Mouse (Mus musculus) bone marrow, adult 2 months (tissue): ENCODE measurements around the gene Tet3.

ENCODE experiments used
- CTCF ChIP-seq: fragments of 200-500 bp; IDR thresholded peaks from 2 replicates; pipeline ENCODE4 v1.5.1; 2011; ENCODE audit warnings: low read length, control low read depth; ENCODE audit not compliant: control insufficient read depth, insufficient read depth
- POLR2A ChIP-seq: fragments of 200-500 bp; IDR thresholded peaks from 2 replicates; pipeline ENCODE4 v1.6.1; 2011; ENCODE audit warnings: low read depth, mild to moderate bottlenecking, control low read depth, low read length, borderline replicate concordance; ENCODE audit not compliant: control insufficient read depth

- TF ChIP-seq POLR2A (no peak), CTCF (no peak)
Observed at GRCm38 (mm10) chr6:83392166-83392780, 66.6 kb downstream of the Tet3 start.
